Mouse (Mus musculus): Measurements from ENCODE around the gene Piezo1. TPM values are rescaled to one million over a fixed set of nuclear protein-coding genes. Genes with fewer than 3 reads are reported as not detected.
"Not testable (repeated sequence)": the region's sequence is repeated elsewhere in the genome, so short reads cannot be mapped to it uniquely, and the experiment has no call there.

Gene Piezo1
- total RNA-seq (2022): 1 to 10 TPM; 5.6 to 6.7 (median 6.1) TPM

GRCm38 (mm10) chr8:122551265-122552051, at the start of gene Piezo1:
Piezo1 (minus strand) TSS chr8:122551329.
- DNase-seq (ENCODE audit: low spot score in 2 of 2): peak in 1 of 2 experiments; percentile 65

GRCm38 (mm10) chr8:122600666-122601065, 49.5 kb upstream of the Piezo1 start:
- DNase-seq (ENCODE audit: low spot score in 2 of 2): no peak

- no peak for DNase-seq (ENCODE audit: low spot score in 2 of 2)
These were observed 44.9 kb upstream of the Piezo1 start for GRCm38 (mm10) chr8:122596031-122596430.

GRCm38 (mm10) chr8:122593783-122594507, 42.8 kb upstream of the Piezo1 start:
- no peak for DNase-seq (ENCODE audit: low spot score in 2 of 2)

- no peak for DNase-seq (ENCODE audit: low spot score in 2 of 2)
These were observed 42.1 kb upstream of the Piezo1 start for GRCm38 (mm10) chr8:122593240-122593639.

GRCm38 (mm10) chr8:122586749-122587148, 35.6 kb upstream of the Piezo1 start:
- no peak for DNase-seq (ENCODE audit: low spot score in 2 of 2)

GRCm38 (mm10) chr8:122586171-122586570, 35.0 kb upstream of the Piezo1 start:
- DNase-seq (ENCODE audit: low spot score in 2 of 2): no peak

GRCm38 (mm10) chr8:122585411-122585891, 34.3 kb upstream of the Piezo1 start:
- DNase-seq (ENCODE audit: low spot score in 2 of 2): no peak

- no peak for DNase-seq (ENCODE audit: low spot score in 2 of 2)
These were observed 33.9 kb upstream of the Piezo1 start for GRCm38 (mm10) chr8:122584981-122585380.

- DNase-seq (ENCODE audit: low spot score in 2 of 2): no peak
These were observed 29.8 kb upstream of the Piezo1 start for GRCm38 (mm10) chr8:122580926-122581325.

- DNase-seq (ENCODE audit: low spot score in 2 of 2): no peak
These were observed 28.1 kb upstream of the Piezo1 start for GRCm38 (mm10) chr8:122579196-122579595.

- no peak for DNase-seq (ENCODE audit: low spot score in 2 of 2)
These were observed 26.0 kb upstream of the Piezo1 start for GRCm38 (mm10) chr8:122577116-122577515.

GRCm38 (mm10) chr8:122576648-122577022, 25.5 kb upstream of the Piezo1 start, which contains the start of gene Aprt:
Aprt (minus strand) TSS chr8:122576909.
- DNase-seq (ENCODE audit: low spot score in 2 of 2): peak; percentile 84 to 94

- DNase-seq (ENCODE audit: low spot score in 2 of 2): no peak
These were observed 24.9 kb upstream of the Piezo1 start for GRCm38 (mm10) chr8:122575735-122576647.

GRCm38 (mm10) chr8:122575286-122575685, 24.2 kb upstream of the Piezo1 start:
- DNase-seq (ENCODE audit: low spot score in 2 of 2): no peak

GRCm38 (mm10) chr8:122574667-122575251, 23.6 kb upstream of the Piezo1 start:
- DNase-seq (ENCODE audit: low spot score in 2 of 2): no peak

- no peak for DNase-seq (ENCODE audit: low spot score in 2 of 2)
These were observed 23.1 kb upstream of the Piezo1 start for GRCm38 (mm10) chr8:122574264-122574663.

GRCm38 (mm10) chr8:122573577-122573976, 22.4 kb upstream of the Piezo1 start:
- DNase-seq (ENCODE audit: low spot score in 2 of 2): no peak

- DNase-seq (ENCODE audit: low spot score in 2 of 2): not testable (repeated sequence)
These were observed 22.0 kb upstream of the Piezo1 start for GRCm38 (mm10) chr8:122573176-122573575.

- no peak for DNase-seq (ENCODE audit: low spot score in 2 of 2)
These were observed 21.6 kb upstream of the Piezo1 start for GRCm38 (mm10) chr8:122572751-122573150.

GRCm38 (mm10) chr8:122571750-122572267, 20.7 kb upstream of the Piezo1 start:
- no peak for DNase-seq (ENCODE audit: low spot score in 2 of 2)
